Mouse (Mus musculus): Measurements from ENCODE around the gene Rtf2. TPM values are rescaled to one million over a fixed set of nuclear protein-coding genes. Genes with fewer than 3 reads are reported as not detected.
A peak's percentile ranks its signal among the peaks of the same experiment; 100 is the strongest.

Gene Rtf2
- polyA plus RNA-seq, 1 experiment from 2014 or later, result 78.7 TPM

- Histone ChIP-seq H3K27me3 (replicated peaks; ENCODE audit: low read depth, poor library complexity, severe bottlenecking) (no peaks in the 10 kb centered on the region), H3K9me3 (no peaks in the 10 kb centered on the region), H3K27ac (replicated peaks) (peak overlapping the region; percentile 24; the same call in 1 of the 2 replicates), H3K4me1 (peaks cover 21% of the 10 kb centered on the region), H3K36me3 (replicated peaks) (no peaks in the 10 kb centered on the region), H3K4me3 (no peak overlapping the region)
- WGBS, result 51% methylated on average over 7 of the region's 7 CpGs
- no peak for DNase-seq (ENCODE audit: low spot score)
These were observed 60.5 kb downstream of the Rtf2 start for GRCm38 (mm10) chr2:172500752-172501316.

GRCm38 (mm10) chr2:172501341-172501740, 61.0 kb downstream of the Rtf2 start:
- no peak overlapping the region; the same call in 1 of the 2 replicates for H3K27ac ChIP-seq (replicated peaks)
- peak; percentile 76 for DNase-seq (ENCODE audit: low spot score)
- H3K36me3 ChIP-seq (replicated peaks), result no peaks in the 10 kb centered on the region
- 3% methylated on average over 4 of the region's 4 CpGs for WGBS
- peaks cover 21% of the 10 kb centered on the region for H3K4me1 ChIP-seq
- no peak overlapping the region for H3K4me3 ChIP-seq
- H3K9me3 ChIP-seq, result no peaks in the 10 kb centered on the region
- no peaks in the 10 kb centered on the region for H3K27me3 ChIP-seq (replicated peaks; ENCODE audit: low read depth, poor library complexity, severe bottlenecking)

DNA sequence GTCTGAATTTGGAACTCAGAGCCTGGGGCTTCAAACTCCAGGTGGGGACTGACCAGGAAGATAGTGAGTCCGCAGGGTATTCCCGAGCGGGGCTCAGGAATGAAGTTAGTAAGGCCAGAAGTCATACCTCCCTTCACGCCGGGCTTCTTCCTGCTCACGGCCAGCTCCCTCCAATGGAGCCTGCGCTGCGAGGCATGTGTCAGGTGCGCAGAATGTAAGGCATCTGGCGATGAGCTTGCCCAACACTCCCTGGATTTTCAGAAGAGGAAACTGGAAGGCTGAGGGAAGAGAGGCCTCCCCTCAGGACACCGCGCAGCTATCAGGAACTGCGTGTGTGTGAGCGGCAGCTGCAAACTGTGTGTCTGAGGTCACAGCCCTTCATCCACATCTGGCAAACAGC, 61.8 kb downstream of the Rtf2 start:
- Histone ChIP-seq H3K27me3 (replicated peaks; ENCODE audit: low read depth, poor library complexity, severe bottlenecking) (no peaks in the 10 kb centered on the region), H3K4me3 (no peak overlapping the region), H3K36me3 (replicated peaks) (no peaks in the 10 kb centered on the region), H3K4me1 (peaks cover 16% of the 10 kb centered on the region), H3K27ac (replicated peaks) (no peak overlapping the region), H3K9me3 (no peaks in the 10 kb centered on the region)
- DNase-seq (ENCODE audit: low spot score), result peak; percentile 34
- 65% methylated on average over 14 of the region's 14 CpGs for WGBS

DNA sequence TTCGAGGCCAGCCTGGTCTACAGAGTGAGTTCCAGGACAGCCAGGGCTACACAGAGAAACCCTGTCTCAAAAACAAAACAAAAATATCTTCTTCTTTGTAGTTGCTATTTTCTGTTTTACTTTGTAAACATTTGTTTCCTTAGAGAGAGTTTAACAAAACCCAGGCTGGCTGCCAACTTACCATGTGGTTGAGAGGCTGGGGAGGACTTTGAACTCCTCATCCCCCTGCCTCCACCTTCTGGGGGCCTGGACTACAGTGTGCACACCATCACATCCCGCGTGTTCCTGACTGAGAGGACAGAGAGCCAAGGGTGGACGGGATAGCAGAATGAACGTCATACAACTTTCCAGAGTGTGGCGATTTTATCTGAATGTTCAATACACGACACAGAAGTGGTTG, 65.8 kb downstream of the Rtf2 start:
- H3K27ac ChIP-seq (replicated peaks), result no peak overlapping the region
- no peaks in the 10 kb centered on the region for H3K36me3 ChIP-seq (replicated peaks)
- DNase-seq (ENCODE audit: low spot score), result no peak
- H3K9me3 ChIP-seq, result no peaks in the 10 kb centered on the region
- no peak overlapping the region for H3K4me3 ChIP-seq
- H3K27me3 ChIP-seq (replicated peaks; ENCODE audit: low read depth, poor library complexity, severe bottlenecking), result no peaks in the 10 kb centered on the region
- 87% methylated on average over 7 of the region's 7 CpGs for WGBS
- peaks cover 10% of the 10 kb centered on the region for H3K4me1 ChIP-seq

DNA sequence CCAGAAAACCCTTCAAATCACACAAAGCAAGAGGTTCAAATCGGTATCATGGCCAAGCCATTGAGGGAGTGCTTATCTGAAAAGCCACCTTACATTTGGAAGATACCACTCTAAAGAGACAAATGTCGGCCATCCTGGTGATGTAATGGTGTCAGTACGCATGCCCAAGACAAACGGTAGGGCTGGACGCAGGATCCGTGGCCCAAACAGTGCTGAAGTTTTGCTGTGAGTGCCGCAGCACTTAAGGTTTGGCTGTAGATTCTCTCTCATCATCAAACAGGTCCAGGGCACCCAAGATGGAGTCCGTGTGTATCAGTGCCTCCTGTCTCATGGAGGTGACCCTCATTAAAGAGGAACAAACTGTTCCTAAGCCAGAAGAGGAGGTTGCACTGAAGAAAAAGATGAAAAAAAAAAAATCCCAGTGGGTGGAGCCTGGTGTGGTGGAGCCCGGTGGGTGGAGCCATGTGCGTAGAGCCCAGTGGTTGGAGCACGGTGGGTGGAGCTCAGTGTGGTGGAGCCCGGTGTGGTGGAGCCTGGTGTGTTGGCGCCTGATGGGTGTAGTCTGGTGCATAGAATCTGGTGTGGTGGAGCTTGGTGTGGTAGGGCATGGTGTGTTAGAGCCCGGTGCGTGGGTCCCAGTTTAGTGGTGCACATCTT, 69.8 kb downstream of the Rtf2 start:
- no peaks in the 10 kb centered on the region for H3K9me3 ChIP-seq
- H3K27me3 ChIP-seq (replicated peaks; ENCODE audit: low read depth, poor library complexity, severe bottlenecking), result 0 out of 2 replicates have a peak, but pooled peaks cover 8% of the 10 kb centered on the region
- DNase-seq (ENCODE audit: low spot score), result no peak
- H3K4me1 ChIP-seq, result no peaks in the 10 kb centered on the region
- no peak overlapping the region for H3K4me3 ChIP-seq
- no peaks in the 10 kb centered on the region for H3K36me3 ChIP-seq (replicated peaks)
- 90% methylated on average over 15 of the region's 15 CpGs for WGBS
- H3K27ac ChIP-seq (replicated peaks), result no peak overlapping the region

- Histone ChIP-seq H3K4me1 (no peaks in the 10 kb centered on the region), H3K36me3 (replicated peaks) (no peaks in the 10 kb centered on the region), H3K4me3 (no peak overlapping the region), H3K27me3 (replicated peaks; ENCODE audit: low read depth, poor library complexity, severe bottlenecking) (0 out of 2 replicates have a peak, but pooled peaks cover 9% of the 10 kb centered on the region), H3K9me3 (no peaks in the 10 kb centered on the region), H3K27ac (replicated peaks) (no peak overlapping the region)
- no peak for DNase-seq (ENCODE audit: low spot score)
- WGBS, result 63% methylated on average over 3 of the region's 3 CpGs
These were observed 70.5 kb downstream of the Rtf2 start for GRCm38 (mm10) chr2:172510899-172511298.

- H3K9me3 ChIP-seq, result no peaks in the 10 kb centered on the region
- H3K4me3 ChIP-seq, result no peak overlapping the region
- peaks cover 47% of the 10 kb centered on the region for H3K27me3 ChIP-seq (replicated peaks; ENCODE audit: low read depth, poor library complexity, severe bottlenecking)
- 25% methylated on average over 11 of the region's 11 CpGs for WGBS
- DNase-seq (ENCODE audit: low spot score), result peak; percentile 33
- H3K36me3 ChIP-seq (replicated peaks), result no peaks in the 10 kb centered on the region
- H3K27ac ChIP-seq (replicated peaks), result no peak overlapping the region; the same call in 1 of the 2 replicates
- H3K4me1 ChIP-seq, result peaks cover 28% of the 10 kb centered on the region
These were observed 76.1 kb downstream of the Rtf2 start for GRCm38 (mm10) chr2:172516407-172516992.

Other genes starting within 250 kb of the Rtf2 start
- not detected in 2 replicates for gene Mc3r, start 192.1 kb upstream of the Rtf2 start, polyA plus RNA-seq (2016; fragmentation: Nextera tagmentation; extraction: Ambion mirVana)
- gene Fam210b, start 95.0 kb upstream of the Rtf2 start, polyA plus RNA-seq (2016; fragmentation: Nextera tagmentation; extraction: Ambion mirVana), result 25.8 and 27.8 TPM in 2 replicates
- 220 and 229 TPM in 2 replicates for gene Aurka, start 70.0 kb upstream of the Rtf2 start, polyA plus RNA-seq (2016; fragmentation: Nextera tagmentation; extraction: Ambion mirVana)
- gene Cstf1, start 69.9 kb upstream of the Rtf2 start, polyA plus RNA-seq (2016; fragmentation: Nextera tagmentation; extraction: Ambion mirVana), result 57.9 and 59.1 TPM in 2 replicates
- gene Cass4, start 46.8 kb upstream of the Rtf2 start, polyA plus RNA-seq (2016; fragmentation: Nextera tagmentation; extraction: Ambion mirVana), result 0.14 and 0.21 TPM in 2 replicates
- 1.6 and 2.2 TPM in 2 replicates for gene Gcnt7, start 18.0 kb downstream of the Rtf2 start, polyA plus RNA-seq (2016; fragmentation: Nextera tagmentation; extraction: Ambion mirVana)
- gene Fam209, start 32.0 kb downstream of the Rtf2 start, polyA plus RNA-seq (2016; fragmentation: Nextera tagmentation; extraction: Ambion mirVana), result 0.30 and 0.38 TPM in 2 replicates
- gene Tfap2c, start 109.0 kb downstream of the Rtf2 start, polyA plus RNA-seq (2016; fragmentation: Nextera tagmentation; extraction: Ambion mirVana), result 13.7 and 15.4 TPM in 2 replicates